Mouse (Mus musculus) layer of hippocampus, adult 9-11 months (tissue): ENCODE results near the gene Itgb1bp1.

Experiments
- DNase-seq: peaks from one replicate; pipeline ENCODE4 v3.0.0; 2022

The Itgb1bp1 gene

GRCm38 (mm10) chr12:21298856-21299255 is 12.8 kb upstream of the Itgb1bp1 start:
- DNase-seq = no peak

- DNase-seq = no peak
These were observed 3.6 kb upstream of the Itgb1bp1 start for GRCm38 (mm10) chr12:21289651-21290050.

- DNase-seq = no peak
These were observed 2.8 kb upstream of the Itgb1bp1 start for GRCm38 (mm10) chr12:21288716-21289395.

- peak; percentile 21 for DNase-seq
These were observed 897 bp upstream of the Itgb1bp1 start for GRCm38 (mm10) chr12:21286712-21287650.

GRCm38 (mm10) chr12:21285508-21286242 is 409 bp downstream of the Itgb1bp1 start:
- DNase-seq = no peak

- no peak for DNase-seq
These were observed 1.2 kb downstream of the Itgb1bp1 start, which contains the start of gene Cpsf3 for GRCm38 (mm10) chr12:21284761-21285441. Gene Cpsf3 (plus strand): TSS chr12:21285391.

GRCm38 (mm10) chr12:21277352-21277864 is 8.7 kb downstream of the Itgb1bp1 start:
- DNase-seq = peak; percentile 40

GRCm38 (mm10) chr12:21274446-21274845 is 11.6 kb downstream of the Itgb1bp1 start:
- DNase-seq = no peak

- DNase-seq = no peak
These were observed 17.9 kb downstream of the Itgb1bp1 start for GRCm38 (mm10) chr12:21268083-21268616.

GRCm38 (mm10) chr12:21266784-21267098 is 19.3 kb downstream of the Itgb1bp1 start:
- DNase-seq = no peak

GRCm38 (mm10) chr12:21265946-21266783 is 19.9 kb downstream of the Itgb1bp1 start:
- peak; percentile 72 for DNase-seq

GRCm38 (mm10) chr12:21265501-21265900 is 20.6 kb downstream of the Itgb1bp1 start:
- DNase-seq = no peak

GRCm38 (mm10) chr12:21264970-21265369 is 21.1 kb downstream of the Itgb1bp1 start:
- DNase-seq = no peak

- DNase-seq = no peak
These were observed 21.8 kb downstream of the Itgb1bp1 start for GRCm38 (mm10) chr12:21264241-21264640.

- DNase-seq = peak; percentile 60
These were observed 22.8 kb downstream of the Itgb1bp1 start for GRCm38 (mm10) chr12:21263256-21263655.

- no peak for DNase-seq
These were observed 24.6 kb downstream of the Itgb1bp1 start for GRCm38 (mm10) chr12:21261521-21261920.

GRCm38 (mm10) chr12:21260494-21261256 is 25.4 kb downstream of the Itgb1bp1 start:
- peak; percentile 19 for DNase-seq

GRCm38 (mm10) chr12:21247711-21248392 is 38.2 kb downstream of the Itgb1bp1 start:
- no peak for DNase-seq

- no peak for DNase-seq
These were observed 41.6 kb downstream of the Itgb1bp1 start for GRCm38 (mm10) chr12:21244375-21244960.
